Mouse (Mus musculus): Measurements from ENCODE around the gene Aknad1.

The Aknad1 gene

GRCm38 (mm10) chr3:108739045-108739708 lies at the start of gene Aknad1:
Gene Aknad1, plus strand, starts transcription at chr3:108739658.
- no peak for DNase-seq (ENCODE audit: low read depth)

DNA sequence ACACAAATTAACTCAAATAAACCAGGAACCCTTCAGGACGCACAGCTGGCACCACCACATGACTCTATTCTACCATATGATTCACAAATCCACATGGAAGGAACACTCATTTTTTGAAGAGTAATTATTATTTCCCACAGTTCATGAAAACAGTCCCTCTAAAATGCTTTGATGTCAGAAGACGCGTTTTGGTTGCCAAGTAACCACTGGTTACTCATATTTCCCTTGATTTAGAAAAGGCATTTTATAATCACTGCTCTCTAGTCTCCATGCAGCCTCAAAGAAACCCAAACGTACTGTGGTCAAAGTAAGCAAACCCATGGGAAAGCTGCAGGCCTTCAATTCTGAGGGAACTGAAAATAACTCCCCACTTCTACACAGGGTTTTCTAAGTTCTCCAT lies 49.5 kb upstream of the Aknad1 start:
- DNase-seq (ENCODE audit: low read depth), result peak; percentile 95

- no peak for DNase-seq (ENCODE audit: low read depth)
These were observed 45.1 kb upstream of the Aknad1 start for GRCm38 (mm10) chr3:108694321-108694720.

DNA sequence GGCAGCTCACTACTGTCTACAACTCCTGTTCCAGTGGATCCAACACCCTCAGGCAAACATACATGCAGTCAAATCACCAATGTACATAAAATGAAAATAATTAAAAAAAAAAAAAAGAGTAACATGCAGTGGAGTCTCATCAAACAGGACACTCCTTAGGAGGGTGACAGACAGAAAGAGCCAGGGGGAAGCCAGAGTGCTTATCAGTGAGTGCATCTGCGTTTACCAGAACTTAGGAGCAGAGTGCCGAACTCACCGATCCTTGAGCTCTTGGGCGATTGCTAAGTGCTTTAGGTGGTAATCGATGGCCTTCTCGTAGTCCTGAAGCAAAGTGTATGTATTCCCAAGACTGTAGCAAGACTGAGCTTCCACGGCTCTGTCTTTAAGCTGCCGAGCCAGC lies 40.8 kb upstream of the Aknad1 start:
- DNase-seq (ENCODE audit: low read depth), result no peak

- no peak for DNase-seq (ENCODE audit: low read depth)
These were observed 39.7 kb upstream of the Aknad1 start for GRCm38 (mm10) chr3:108699786-108700185.

GRCm38 (mm10) chr3:108701256-108701655 lies 38.2 kb upstream of the Aknad1 start:
- no peak for DNase-seq (ENCODE audit: low read depth)

DNA sequence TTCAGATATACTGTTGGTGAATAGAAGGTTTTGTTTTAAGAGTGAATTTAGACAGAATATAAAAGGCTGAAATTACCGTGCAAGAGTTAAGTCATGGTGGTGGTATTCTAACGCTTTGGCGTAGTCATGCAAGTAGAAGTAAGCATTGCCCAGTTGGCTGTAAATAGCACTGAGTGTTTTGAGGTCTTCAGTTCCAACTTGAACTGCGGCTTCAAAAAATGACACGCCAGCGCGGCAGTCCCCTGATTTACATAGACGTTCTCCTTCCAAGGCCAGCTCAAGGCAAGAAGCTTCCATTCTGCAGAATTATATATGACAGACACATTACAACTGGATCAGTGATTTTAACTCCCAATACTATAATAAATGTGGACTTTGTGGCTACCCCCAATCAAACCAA lies 36.7 kb upstream of the Aknad1 start:
- no peak for DNase-seq (ENCODE audit: low read depth)

- no peak for DNase-seq (ENCODE audit: low read depth)
These were observed 28.2 kb upstream of the Aknad1 start for GRCm38 (mm10) chr3:108711296-108711695.

GRCm38 (mm10) chr3:108713065-108713675 lies 26.3 kb upstream of the Aknad1 start:
- DNase-seq (ENCODE audit: low read depth), result no peak

DNA sequence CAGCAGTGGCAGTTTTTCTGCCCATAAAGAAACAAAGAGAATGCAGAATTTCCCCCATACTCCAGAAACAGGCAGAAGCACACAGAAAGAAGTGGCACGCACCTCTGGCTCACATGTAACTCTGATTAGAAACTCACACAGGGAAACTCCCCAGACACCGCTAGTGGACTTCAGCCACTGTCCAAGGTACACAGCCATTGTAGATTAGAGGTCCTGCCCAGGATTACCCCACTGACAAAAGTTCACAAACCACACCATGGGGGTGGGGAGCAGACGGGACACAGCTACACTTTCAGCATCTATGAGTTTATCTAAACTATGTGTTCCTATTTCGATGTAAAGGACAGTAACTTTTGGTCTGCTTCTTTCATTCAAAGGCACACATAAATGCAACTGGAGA lies 24.6 kb upstream of the Aknad1 start:
- no peak for DNase-seq (ENCODE audit: low read depth)

- DNase-seq (ENCODE audit: low read depth), result no peak
These were observed 21.5 kb upstream of the Aknad1 start for GRCm38 (mm10) chr3:108717896-108718502.

DNA sequence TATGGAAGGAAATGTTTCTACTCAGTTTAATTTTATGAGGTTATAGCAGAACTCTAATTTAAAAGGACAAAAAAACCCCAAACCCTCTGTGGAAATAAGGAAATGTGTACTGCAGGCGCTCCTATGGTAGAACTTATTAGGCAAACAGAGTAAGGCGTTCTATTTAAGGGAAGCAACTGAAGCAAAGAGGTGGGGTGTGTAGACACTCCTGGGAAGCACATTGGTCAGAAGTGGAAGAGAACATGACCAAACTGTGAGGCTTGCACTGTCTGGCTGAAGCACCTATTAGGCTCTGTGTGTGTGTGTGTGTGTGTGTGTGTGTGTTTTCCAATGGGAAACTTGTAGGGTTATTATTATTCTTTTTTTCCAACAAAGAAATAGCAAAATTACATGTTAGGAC lies 20.1 kb upstream of the Aknad1 start:
- no peak for DNase-seq (ENCODE audit: low read depth)

DNA sequence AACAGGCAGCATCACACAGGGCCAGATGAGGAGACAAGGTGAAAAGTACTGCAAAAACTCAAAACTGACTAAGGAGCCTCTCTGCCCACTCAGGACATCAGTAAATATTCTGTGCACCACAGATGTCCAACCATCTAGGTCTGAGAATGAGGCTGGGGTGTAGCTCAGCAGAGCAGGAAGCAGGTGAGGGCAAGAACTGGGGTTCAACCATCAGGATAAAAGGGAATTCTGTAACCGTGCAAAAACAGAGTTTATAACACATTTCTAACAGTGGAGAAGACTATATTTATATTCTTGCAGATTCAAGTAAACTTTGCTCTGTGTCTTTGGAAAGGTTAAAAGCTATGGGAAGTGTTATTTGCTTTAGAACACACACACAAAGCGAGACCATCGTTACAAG lies 19.7 kb upstream of the Aknad1 start:
- DNase-seq (ENCODE audit: low read depth), result no peak

DNA sequence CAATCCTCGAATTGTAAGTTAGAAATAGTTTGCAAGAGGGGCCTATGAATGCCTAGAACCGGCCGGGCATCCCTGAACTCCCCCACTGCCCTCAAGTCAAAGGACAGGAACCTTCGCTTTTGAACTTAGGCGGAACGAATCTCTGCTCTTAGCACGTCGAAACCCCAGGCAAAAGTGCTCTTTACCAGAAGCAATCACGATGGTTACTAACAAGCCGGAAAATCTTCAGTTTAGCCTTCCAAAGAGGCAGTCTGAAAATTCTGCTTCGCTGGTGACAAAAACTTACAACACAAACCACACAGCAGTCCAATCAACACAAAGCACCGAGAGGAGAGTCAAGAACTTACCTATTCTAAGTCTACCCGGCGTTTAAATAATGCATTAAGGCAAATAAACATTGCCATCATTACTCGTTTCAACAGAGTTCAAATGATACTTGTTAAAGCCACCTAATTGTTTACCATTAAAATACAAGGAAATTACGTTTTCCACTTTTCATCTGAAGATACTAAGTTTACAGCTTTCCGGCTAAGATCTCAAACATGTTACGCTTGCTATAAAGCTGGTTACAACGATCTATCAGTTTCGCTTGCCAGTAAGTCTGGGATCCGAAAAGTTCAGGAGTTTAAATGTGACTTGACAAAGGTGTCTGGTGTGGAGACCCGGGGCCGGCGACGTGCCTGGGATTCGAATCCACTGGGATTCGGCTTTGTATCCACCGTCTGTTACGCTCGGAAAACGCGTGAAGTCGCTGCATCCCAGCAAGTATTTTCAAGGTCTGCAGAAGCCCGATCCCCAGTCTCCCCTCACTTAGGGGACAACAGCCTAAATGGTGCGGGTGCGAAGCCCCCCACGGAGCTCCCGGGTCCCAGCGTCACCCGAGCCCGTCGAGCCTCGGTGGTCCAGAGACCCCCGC lies 18.1 kb upstream of the Aknad1 start:
- no peak for DNase-seq (ENCODE audit: low read depth)

DNA sequence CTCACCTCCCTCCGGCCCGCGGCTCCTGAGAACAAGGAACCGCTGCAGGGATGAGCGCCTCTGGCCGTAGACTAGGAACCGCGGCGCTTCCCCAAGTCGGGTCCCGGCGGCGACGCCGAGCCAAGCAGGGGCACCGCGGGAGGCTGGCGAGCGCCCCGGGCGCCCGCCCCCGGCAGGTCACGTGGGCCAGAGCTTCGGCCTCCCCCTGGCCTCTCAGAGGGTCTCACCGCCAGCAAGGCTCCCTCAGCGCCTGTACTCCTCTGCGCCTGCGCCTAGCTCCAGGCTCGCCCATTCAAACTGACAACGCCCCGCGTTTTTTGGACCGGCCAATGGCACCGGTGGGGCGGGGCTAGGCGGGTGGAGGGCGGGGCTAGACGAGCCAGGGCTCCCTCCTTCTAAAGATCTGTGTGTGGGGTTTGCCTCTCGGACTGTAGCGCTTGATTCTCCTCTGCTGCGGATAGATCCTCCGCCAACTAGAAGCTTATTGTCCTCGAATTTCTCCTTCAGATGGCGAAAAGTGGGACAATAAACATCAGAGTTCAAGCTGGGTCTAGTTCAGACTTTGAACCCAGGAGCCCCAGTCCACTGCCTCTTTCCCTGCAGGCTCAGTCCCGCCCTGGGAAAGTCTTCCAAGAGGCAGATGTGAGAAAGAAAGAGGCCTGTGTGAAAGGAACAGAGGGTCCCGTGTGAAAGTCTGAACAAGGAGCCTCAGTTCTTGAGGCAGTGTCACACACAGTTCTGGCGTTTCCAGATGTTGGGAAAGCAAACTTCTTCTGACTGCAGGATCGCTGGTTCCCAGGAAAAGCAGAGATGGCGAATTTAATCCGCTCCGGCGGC lies 17.2 kb upstream of the Aknad1 start, which contains the start of gene Gpsm2:
Gpsm2 (minus strand) TSS at position 274 of the 837 bp plus-strand sequence.
- peak; percentile 91 for DNase-seq (ENCODE audit: low read depth)

GRCm38 (mm10) chr3:108726413-108726812 lies 13.0 kb upstream of the Aknad1 start:
- DNase-seq (ENCODE audit: low read depth), result no peak

GRCm38 (mm10) chr3:108727344-108727743 lies 12.1 kb upstream of the Aknad1 start:
- no peak for DNase-seq (ENCODE audit: low read depth)

- DNase-seq (ENCODE audit: low read depth), result no peak
These were observed 11.7 kb upstream of the Aknad1 start for GRCm38 (mm10) chr3:108727776-108728175.

DNA sequence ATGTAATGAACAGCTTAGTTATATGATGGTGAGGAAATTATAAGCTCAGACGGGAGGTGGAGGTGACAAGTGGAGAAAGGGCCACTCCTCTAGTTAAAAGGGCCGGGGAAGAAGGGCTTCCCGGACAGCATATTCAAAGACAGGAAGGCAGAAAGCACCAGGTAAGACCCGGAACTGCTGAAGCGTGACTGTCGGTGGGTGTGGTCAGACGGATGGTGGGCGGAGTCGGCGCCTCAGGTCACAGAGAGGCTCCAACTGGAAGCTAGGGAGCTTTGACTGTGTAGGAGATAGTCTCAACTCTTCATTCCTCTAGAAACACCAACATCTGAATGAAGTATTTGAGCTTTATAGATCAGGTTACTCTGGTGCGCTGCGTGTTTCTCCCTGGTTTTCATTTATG lies 9.1 kb upstream of the Aknad1 start:
- no peak for DNase-seq (ENCODE audit: low read depth)

- DNase-seq (ENCODE audit: low read depth), result no peak
These were observed 1.7 kb upstream of the Aknad1 start for GRCm38 (mm10) chr3:108737761-108738160.

GRCm38 (mm10) chr3:108744060-108744459 lies 4.6 kb downstream of the Aknad1 start:
- DNase-seq (ENCODE audit: low read depth), result no peak

All from fibroblast of lung, adult 2 months (primary cell).